Mouse (Mus musculus): ENCODE measurements around the gene Klf1.

The Klf1 gene

DNA sequence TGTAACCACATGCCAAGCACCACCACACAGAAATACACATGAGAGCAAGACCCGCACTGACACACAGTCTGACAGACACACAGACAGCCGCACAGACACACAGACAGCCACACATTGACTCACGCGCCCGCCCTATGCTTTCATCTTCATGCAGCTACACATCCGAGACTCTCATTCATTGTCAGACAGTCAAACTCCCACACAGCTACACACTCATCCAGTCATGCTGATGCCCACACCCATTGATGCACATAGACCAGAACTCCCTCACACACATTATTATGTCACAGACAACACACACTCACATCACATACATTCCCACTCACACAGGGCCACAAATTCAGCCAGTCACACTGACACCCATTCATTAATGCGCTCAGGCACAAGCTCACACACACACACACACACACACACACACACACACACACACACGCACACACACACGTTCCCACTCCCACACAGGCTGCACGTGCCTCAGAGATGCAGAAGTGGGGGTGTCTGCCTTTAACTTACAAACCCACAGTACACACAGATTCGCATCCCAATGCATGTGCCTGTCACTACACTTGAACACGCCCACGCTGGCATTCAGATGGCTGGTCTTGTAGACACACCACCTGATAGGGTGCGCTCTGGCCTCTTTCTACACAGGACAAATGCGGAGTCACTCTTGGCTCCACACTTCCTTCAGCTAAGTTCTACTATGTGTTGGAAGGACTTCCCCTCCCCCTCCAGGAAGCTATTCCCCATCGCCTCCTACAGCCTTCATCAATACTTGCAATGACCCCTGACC, 32.2 kb downstream of the Klf1 start:
- no peak for ATAC-seq (ENCODE audit: insufficient number of reproducible peaks, low FRiP score, low TSS enrichment)

DNA sequence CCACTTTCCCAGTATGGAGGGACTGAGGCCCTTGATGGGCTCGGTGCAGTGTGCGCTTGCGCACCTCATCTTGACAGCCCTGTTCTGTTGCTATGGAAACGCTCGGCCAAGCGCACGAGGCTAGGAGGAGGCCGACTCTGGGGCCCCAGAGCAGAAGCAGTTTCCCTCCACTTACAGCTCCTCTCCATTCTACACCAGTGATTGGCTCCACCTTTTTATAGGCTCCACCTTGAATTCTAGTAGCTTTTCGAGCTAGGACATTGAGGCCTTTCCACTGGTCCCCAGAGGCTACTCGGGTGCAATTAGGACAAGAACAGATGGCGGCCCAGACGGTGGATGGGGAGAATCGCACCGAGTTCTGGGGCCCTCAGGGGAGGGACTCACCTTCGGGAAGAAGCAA, 33.1 kb downstream of the Klf1 start:
- ATAC-seq (ENCODE audit: insufficient number of reproducible peaks, low FRiP score, low TSS enrichment): peak; percentile 75

DNA sequence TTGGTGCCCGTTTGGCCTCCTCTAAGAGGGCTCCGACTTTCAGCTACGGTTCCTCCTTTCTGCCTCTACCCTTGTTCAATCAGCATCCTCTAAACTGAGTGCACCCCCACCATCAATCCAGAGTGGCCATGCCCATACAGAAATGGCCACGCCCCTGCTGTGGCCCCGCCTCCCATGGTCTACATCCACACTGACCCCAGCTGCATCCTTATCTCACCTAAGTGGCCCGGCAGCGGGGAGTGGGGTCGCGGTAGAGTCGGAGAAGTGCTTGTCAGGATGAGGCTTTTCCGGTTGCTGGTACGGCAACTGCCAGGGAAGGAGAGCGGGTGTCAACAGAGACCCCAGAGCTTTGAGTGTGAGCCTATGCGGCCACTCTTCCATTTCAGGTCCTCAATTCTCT, 33.8 kb downstream of the Klf1 start:
- peak; percentile 26; the same call in 1 of the 2 replicates for ATAC-seq (ENCODE audit: insufficient number of reproducible peaks, low FRiP score, low TSS enrichment)

GRCm38 (mm10) chr8:84936041-84936961, 34.6 kb downstream of the Klf1 start:
- ATAC-seq (ENCODE audit: insufficient number of reproducible peaks, low FRiP score, low TSS enrichment): no peak

- peak; percentile 49; the same call in 1 of the 2 replicates for ATAC-seq (ENCODE audit: insufficient number of reproducible peaks, low FRiP score, low TSS enrichment)
Observed at GRCm38 (mm10) chr8:84936962-84937546, 35.3 kb downstream of the Klf1 start, which contains the start of gene Mast1. TSS of gene Mast1 (minus strand) at chr8:84937359.

- ATAC-seq (ENCODE audit: insufficient number of reproducible peaks, low FRiP score, low TSS enrichment): no peak
Observed at GRCm38 (mm10) chr8:84937620-84938485, 36.1 kb downstream of the Klf1 start.

DNA sequence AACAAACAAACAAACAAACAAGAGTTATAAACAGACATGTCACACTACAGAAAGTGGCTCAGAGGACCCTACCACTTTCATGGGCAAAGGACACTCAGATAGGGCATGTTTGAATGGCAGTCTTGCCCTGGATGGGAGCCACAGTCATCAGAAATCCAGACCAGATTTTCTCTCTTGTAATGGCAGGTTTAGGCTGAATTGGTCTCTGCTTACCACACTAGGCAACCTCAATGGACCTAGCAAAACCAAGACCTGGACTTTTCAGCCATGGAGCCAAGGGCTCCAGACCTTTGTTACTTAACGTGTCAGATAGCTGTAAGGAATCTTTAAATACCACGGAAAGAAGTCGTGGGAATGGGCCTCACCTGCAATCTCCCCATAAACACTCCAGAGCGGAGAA, 42.0 kb downstream of the Klf1 start:
- no peak for ATAC-seq (ENCODE audit: insufficient number of reproducible peaks, low FRiP score, low TSS enrichment)

- peak; percentile 54; the same call in 1 of the 2 replicates for ATAC-seq (ENCODE audit: insufficient number of reproducible peaks, low FRiP score, low TSS enrichment)
Observed at GRCm38 (mm10) chr8:84944478-84945160, 42.9 kb downstream of the Klf1 start.

GRCm38 (mm10) chr8:84945235-84945632, 43.5 kb downstream of the Klf1 start:
- peak; percentile 53; the same call in 1 of the 2 replicates for ATAC-seq (ENCODE audit: insufficient number of reproducible peaks, low FRiP score, low TSS enrichment)

- peak; percentile 54; the same call in 1 of the 2 replicates for ATAC-seq (ENCODE audit: insufficient number of reproducible peaks, low FRiP score, low TSS enrichment)
Observed at GRCm38 (mm10) chr8:84945633-84946527, 44.2 kb downstream of the Klf1 start.

- ATAC-seq (ENCODE audit: insufficient number of reproducible peaks, low FRiP score, low TSS enrichment): peak; percentile 45; the same call in 1 of the 2 replicates
Observed at GRCm38 (mm10) chr8:84946528-84947240, 45.0 kb downstream of the Klf1 start, which contains the start of gene Rtbdn. TSS of gene Rtbdn (plus strand) at chr8:84946991.

- no peak for ATAC-seq (ENCODE audit: insufficient number of reproducible peaks, low FRiP score, low TSS enrichment)
Observed at GRCm38 (mm10) chr8:84947241-84947545, 45.5 kb downstream of the Klf1 start.

DNA sequence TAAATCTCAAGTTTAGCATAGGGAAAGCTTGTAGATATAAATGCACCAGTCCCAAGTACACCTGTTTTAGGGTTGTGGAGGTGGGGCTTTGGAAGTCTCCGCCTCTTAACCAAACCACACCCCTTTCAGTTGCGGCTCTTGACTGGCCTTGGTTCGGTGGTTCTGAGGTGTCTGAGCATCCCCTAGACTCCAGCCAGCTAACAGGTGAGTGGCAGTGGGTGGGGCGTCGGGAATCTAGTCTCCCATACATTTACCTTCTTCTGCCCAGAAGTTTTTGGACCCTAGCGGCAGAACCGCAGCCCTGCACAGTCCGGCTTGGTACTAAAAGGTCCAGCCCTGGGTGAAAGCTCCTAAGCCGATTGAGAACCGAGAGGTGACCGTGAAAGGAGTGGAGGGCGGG, 48.0 kb downstream of the Klf1 start:
- ATAC-seq (ENCODE audit: insufficient number of reproducible peaks, low FRiP score, low TSS enrichment): no peak

DNA sequence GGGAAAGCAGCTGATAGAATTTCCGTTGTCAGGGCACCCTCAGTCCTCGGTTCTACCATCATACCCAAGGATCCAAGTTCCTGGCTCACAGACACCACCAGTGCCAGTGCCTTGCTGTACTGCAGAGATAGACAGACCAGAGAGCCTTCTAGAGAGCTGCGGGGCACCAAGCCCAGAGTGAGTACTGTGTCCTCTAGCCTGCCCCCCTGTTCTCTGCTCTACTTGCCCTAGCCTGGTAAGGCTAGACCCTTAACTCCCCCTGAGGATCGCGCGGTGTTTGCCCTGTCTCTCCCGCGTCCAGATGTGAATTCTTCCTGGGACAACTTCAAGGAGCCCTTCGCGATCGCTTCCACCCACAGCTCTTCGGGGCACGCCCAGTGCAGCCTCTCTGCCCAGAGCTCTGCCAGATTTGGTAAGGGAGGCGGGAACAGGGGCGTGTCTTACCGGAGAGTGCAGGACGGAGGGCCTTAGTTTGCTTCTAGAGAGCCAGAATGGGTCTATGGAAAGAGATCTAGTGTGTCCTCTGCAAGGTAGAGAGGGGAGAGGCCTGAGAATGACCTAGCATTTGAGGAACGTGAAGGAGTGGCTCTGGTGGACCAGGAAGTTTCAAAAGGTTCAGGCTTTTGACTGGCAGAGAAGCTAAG, 51.0 kb downstream of the Klf1 start:
- no peak for ATAC-seq (ENCODE audit: insufficient number of reproducible peaks, low FRiP score, low TSS enrichment)
